Mouse (Mus musculus): ENCODE measurements around the gene Mkln1.

The Mkln1 gene

DNA sequence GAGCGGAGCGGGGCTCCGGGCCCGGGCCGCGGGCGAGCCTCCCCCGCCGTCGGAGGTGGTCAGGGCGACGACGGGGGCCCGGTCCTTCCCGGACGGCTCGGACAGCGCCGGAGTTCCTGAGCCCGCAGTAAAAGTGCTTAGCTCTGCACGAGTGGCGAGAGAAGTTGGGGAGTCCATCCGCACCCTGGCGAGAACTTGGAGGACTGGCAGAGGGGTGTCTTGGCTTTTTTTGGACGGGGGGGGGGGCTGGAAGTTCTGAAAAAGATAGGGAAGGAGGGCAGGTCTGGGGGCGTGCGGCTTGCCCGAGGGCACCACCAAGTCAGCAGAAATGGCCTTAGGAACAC, 643 bp downstream of the Mkln1 start:
- no peak for DNase-seq

DNA sequence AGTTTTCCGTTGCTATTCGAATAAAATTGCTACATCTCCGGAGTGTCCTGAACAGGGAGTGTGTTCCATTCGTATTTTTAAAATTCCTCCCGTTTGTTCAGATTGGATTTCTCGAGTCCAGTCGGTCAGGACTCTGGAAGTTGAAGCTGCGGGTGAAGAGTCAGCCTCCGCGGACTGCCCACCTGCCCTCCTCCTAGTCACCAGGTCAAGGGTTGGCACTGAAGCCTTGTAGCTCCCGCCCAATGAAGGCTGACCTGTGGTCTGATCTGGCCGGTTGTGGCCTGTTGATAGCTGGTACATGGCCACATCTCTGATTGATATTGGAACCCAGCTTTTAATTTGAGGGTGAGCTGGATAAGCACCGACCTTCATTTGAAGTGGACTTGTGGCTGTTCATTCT, 1.0 kb downstream of the Mkln1 start:
- DNase-seq, result no peak

DNA sequence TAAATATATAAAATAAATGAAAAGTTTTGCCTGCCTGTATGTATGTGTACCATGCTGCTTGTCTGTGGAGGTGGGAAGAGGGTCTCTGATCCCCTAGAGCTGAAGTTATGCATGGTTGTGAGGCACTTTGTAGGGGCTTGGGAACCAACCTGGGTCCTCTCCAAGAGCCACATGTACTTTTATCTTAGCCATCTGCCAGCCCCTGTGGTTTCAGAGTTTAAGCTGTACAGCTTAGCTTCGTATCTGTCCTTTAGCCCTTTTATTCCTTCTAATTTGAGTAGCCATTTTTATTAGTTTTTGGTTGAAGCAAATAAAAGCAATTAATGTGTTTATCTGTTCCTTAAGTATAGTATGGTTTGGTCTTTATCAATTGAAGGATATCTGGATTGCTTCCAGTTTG, 12.5 kb downstream of the Mkln1 start:
- DNase-seq, result no peak

DNA sequence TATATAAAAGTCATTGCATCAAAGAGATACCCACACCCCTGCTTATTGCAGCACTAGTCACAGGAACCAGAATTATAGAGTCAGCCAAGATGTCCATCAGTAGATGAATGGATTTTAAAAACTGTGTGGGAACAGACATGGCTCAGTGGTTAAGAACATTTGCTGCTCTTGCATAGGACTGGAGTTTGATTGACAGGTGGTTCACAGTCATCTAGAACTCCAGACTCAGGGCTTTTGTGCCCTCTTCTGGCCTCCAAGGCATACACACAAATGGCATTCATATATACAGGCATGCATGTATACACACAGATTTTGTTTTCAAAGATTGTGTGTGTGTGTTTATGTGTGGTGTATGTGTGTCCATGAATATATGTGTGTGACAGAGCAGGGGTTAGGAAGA, 14.0 kb downstream of the Mkln1 start:
- peak; percentile 26 for DNase-seq

DNA sequence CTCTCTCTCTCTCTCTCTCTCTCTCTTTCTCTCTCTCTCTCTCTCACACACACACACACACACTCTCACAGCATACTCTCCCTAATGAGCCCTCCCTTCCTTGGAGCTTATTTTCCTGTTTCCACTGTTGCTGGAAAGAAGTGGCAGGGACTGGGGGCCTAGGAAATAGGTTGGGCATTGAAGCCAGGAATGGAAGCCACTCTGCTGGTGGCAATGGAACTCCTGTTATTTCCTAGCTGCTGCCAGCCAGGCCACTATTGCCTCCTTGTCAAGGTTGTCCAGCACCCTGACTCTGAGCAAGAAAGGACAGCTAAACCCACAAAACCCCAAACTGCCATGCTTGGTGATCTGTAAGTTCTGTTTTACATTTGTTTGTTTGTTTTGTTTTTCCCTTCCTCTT, 15.0 kb downstream of the Mkln1 start:
- no peak for DNase-seq

DNA sequence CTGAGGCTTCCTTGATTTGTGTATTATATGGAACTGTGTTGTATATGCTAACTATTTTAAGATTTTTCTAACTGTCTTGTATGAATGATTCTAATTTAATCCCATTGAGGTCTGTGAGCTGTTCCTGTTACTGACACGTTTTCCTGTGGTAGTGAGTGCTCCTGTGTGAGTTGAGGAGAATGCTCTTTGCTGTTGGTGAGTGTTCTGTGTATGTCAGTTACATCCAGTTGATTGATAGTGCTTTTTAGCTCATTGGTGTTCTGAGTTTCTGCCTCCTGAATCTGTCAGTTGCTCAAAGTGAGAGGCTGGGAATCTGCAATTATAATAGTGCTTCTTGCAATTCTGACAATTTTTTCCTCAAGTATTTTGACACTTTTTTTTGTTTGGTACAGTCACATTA, 15.8 kb downstream of the Mkln1 start:
- no peak for DNase-seq

DNA sequence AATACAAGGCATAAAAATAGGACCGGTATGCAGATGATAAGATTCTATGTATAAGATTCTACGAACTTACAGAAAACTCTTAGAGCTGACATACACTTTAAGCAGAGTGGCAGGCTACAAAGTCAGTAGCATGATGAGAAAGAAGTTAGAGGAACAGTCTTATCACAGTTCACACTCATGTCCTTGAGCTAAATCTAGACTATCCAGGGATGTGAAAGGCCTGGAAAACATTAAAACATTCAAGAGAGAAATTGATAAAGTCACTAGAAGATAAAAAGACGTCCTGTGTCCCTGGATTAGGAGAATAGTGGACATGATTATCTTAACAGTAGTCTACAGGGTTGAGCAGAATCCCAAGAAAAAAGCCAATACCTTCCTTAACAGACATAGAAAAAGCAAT, 26.9 kb downstream of the Mkln1 start:
- no peak for DNase-seq

DNA sequence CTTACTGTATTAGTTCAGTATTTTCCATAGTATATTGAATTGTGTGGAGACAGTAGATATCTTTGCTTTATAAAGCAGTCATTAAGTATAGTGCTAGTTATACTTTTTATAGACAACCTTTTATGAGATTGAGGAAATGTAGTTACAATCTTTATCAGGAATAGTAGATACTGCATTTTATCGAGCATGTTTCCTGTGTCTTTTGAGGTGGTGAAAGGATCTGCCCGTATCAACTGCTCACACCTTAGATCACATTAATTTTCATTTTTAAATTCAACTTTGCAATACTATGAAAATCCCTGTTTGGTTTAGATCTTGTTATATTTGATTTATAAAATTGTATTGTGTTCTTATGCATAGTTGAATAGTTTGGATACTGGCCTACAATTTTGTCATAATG, 38.7 kb downstream of the Mkln1 start:
- DNase-seq, result no peak

DNA sequence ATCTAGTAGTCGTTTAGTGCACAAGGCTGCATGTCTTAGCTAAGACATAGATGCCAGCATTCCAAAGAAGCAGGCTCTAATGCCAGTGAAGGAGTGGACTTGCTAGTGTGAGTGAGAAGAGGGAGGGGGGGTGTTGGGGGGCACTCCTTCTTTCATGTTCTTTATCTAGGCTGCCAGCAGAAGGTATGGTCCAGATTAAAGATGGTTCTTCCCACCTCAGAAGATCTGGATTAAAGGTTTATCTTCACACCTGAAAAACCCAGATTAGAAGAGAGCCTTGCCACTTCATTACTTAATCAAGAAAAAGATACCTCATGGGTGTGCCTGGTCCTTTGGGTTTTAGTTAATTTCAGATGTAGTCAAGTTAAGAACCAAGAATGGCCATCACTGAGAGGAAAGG, 46.7 kb downstream of the Mkln1 start:
- no peak for DNase-seq

DNA sequence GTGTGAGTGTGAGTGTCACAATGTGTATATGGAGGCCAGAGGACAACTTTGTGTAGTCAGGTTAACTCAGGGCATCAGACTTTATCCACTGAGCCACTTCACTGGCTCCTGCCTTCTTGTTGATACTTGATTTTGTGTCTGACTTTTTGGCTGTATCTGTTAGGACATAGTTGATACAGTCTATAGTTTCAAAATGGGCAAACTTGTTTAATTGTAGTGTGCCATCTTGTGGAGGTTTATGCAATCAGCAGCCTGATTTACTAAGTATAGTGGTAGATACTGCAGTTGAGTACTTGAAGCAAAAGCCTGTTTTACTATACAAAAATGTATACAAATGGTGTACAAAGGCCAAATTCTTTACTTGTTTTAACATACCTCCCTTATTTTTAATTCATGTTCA, 55.2 kb downstream of the Mkln1 start:
- DNase-seq, result peak; percentile 8

DNA sequence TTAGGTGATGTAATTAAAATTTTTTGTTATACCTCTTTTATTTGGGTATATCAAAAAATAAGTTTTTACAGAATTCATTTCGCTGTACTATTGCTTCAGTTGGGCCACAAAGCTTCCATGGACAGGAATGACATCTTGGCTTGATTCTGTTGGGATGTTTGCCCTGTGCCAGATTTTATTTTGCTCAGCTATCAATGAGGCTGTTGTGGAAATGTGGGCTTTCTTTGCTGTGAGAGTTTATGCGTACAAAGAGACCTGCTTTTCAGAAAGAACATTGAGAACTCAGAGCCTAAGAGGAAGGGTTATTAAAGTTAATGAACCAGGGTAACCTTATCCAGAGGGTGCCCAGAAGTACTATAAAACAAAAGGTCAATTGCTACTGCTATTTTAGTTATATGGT, 56.8 kb downstream of the Mkln1 start:
- DNase-seq, result no peak

DNA sequence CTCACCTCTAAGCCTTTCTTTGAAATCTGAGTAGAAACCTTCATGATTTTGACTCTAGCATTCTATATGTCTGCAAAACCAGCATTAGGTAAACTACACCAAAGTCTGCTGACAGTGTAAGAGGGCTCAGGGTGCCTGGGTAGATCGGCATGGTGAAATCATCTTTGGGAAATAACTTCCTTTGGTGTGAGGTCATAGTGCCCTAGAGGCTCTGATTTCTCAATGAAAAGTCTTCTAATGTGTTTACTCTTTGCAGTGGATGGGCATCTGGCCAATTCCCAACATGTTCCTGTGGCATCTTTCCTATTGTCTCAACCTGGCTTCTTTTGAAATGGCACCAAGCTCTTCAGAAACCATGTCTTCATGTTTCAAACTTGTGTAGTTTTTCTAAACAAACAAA, 58.5 kb downstream of the Mkln1 start:
- no peak for DNase-seq

DNA sequence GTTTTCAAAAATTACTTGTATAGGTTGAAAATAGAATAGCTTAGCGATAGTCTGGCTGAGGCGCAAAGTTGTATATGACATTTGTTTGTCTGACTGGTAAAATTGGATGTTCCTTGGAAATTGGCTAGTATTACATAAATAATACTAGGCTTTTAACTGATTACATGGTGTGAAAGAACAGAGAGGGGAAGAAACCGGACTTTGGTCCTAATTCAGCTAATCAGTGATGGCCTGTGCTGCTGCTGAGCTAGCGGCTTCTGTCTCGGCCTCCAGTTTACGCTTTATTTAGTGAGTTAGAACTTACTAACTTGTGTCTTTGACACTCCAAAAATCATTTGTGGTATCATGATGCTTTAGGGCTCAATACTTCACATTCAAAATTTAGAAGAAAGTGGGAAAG, 70.9 kb downstream of the Mkln1 start:
- DNase-seq, result no peak

DNA sequence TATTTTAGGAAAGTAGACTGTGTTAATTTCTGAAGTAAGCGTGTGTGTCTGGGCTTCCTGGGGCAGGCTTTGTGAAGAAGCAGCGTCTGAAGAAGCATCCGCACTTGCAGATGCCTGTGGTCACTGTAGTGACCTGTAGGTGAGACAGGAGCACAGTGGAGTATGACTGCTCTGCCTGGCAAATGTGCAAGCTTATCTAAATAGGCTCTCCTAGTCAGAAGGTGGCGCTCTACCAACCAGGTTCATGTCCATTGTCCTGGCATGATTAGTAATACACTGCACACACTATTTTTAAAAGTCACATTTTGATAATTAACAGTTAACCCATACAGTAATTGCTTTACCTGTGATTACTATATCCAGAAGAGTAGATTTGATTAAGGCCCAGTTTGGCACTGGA, 79.7 kb downstream of the Mkln1 start:
- no peak for DNase-seq

DNA sequence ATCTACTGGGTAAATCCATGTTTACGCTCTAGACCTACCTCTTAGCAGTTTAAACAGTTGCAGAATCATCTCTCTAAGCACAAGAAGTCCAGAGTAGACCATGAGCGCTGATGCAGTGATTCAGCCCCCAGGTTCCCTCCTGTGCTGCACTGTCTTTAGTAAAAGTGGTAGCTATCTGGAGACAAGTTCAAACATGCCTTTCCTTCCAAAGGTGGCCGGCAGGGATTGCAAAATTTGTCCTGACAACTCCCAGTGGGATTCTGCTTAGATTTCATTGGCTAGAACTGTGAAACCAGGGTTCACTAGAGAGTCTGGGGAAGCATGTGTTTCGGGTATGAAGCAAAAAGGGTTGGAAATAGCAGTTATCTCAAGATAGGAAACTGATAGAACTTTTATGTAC, 81.5 kb downstream of the Mkln1 start:
- no peak for DNase-seq

DNA sequence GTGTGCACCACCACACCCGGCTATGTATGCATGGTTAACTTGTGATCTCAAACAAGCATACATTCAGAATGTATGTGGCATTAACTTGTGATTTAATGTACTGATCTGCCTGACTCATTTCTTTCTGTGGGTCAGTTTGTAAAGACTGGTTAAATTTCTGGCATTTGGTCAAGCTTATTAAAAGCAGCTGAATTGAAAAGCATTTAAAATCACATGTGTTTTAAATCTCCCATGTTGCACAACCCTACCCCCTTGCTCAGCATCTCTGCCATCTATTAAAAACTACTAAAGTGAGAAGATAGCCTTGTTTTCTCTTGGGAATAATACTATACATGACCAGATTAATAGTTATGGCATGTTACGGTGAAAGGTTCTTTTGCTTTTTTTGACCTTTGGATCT, 88.1 kb downstream of the Mkln1 start:
- no peak for DNase-seq

DNA sequence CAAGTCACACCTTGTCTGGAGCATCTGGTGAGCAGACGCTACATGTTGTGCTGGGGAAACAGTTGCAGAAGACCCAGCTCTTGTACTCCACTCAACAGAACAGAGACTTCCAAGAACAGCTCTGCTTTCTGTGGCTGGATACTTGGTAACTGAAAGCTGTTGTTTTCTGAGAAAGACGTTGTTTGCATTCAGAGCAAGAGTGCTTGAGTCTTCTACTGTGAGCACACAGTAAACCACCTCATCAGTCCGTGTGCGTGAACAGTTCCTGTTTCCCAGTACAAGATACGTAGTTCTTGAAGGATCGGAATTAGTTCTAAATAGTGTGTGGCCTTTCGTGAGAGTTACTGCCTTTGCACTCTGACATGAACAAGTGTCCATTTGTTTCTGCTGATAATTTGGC, 91.4 kb downstream of the Mkln1 start:
- no peak for DNase-seq

DNA sequence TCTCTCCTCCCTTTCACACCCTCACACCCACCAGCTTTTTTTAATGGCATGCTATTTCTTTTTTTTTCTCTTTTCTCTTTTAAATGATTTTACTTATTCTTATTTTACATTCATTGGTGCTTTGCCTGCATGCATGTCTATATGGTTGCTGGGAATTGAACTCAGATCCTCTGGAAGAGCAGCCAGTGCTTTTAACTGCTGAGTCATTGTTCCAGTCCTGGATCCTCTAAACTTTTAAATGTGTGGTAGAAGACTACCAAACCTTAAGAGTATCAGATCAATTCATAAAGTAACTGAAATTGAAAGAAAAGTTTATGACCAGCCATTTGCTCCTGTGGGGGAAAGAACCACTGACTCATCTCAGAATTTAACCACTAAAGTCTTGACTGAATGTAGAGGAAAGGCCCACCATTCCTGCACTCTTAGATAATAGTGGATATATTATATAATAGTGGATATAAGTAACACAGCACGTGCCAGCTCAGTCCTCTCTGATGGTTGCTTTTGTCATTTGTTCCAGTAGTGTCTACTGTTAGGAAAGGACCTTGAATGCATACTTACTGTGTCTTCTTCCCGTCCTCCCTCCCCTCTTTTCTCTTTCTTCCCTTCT, 96.7 kb downstream of the Mkln1 start:
- DNase-seq, result no peak

DNA sequence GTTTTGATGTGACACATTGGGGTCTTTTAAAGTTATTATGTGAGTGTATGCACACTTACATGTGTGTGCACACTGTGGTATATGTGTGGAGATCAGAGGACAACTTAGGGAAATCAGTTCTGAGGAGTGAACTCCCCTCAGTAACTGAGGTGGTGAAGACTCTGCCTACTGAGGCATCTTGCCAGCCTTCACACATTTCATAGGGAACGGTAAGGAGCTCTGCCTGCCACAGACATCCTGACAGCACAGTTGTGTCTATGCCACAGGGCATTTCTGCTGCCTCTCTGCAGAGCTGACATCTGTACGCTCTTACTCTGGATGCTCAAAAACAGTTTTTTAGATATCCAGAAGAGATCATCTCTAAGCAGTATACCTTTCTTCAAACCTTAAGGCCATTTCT, 97.7 kb downstream of the Mkln1 start:
- DNase-seq, result no peak

DNA sequence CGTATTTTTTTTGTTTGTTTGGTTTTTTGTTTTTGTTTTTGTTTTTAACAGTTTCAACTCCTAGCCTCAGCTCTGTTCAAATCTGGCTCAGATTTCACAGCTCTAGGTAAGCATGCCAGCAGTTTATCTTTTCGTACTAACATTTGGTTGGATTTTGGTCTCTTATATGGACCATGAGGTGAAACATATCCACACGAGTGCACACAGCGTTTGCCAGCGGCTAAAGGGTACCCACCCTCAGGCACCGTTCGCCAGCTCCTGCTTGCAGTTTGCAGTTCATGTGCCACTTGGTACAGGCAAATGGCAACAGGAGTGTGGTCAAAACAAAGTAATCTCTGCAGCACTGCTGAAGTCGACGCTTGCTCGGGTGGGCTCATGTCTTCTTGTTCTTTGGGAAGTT, 101.3 kb downstream of the Mkln1 start:
- DNase-seq, result no peak

DNA sequence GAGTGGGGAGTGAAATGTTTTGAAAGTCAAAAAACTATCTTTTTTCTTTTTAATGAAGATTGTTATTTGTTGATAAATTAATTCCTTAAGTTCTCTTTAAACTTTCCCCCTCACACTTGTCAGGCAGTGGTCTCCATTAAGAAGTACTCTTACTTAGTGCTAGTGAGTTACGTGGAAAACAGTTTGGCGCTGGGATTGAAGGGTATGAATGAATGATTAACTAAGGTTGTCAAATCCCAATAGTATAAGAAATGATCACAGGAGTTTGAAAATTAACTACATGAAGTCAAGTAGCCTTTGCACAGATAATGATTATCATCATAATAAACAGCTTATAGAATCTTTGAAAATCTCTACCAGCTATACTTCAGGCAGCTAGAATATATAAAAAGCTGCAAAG, 101.7 kb downstream of the Mkln1 start:
- DNase-seq, result no peak

DNA sequence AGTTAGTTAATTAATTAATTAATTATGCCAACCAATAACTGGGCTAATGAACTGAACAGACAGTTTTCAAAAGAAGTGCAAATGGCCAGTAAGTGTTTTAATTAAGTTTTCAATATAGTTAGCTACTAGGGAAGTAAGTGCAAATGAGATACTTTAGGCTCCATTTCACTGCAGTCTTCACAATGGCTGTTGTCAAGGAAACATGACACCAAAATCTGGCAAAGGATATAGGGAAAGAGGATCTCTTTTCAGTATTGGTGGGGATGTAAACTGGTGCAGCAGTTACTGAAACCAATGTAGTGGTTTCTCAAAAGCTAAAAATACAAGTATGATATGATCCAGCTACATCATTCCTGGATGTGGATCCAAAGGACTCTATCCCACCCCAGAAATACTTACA, 102.2 kb downstream of the Mkln1 start:
- no peak for DNase-seq

DNA sequence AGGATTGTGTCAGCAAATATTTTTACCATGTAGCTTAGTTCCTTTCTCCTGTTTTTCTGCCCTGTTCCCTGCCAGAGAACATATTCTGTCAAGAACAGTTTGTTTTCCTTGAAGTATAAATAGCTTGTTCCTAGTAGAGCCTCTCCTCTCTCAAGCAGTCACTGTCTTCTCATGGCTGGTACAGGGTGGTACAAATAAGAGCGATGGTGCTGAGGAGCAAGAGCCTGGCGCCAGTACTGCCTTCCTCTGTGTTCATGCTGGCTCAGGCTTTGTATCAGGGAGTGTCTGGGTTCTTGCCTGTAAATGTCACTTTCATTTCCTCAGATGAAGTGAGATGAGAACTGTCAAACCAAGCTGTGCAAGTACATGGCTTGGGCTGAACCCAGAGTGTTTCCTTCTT, 104.1 kb downstream of the Mkln1 start:
- DNase-seq, result no peak

DNA sequence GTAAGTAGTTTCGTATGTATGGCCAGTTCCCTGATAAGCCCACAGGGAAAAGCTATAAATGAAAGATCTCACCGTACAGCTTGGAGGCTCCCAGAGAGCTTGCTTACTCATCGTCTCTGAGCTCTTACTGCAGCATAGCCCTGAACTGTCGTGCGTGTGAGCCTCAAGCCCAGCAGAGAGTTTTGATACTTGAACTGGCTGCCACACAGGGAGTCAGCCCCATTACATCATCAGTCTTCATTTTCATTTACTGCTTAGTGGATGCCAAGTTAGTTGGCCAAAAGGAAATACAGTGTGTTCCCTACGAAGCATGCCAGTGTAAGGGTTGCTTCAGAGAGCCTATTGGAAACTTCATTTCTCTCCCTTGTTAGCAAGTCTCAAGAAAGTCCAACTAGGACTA, 115.2 kb downstream of the Mkln1 start:
- DNase-seq, result no peak

DNA sequence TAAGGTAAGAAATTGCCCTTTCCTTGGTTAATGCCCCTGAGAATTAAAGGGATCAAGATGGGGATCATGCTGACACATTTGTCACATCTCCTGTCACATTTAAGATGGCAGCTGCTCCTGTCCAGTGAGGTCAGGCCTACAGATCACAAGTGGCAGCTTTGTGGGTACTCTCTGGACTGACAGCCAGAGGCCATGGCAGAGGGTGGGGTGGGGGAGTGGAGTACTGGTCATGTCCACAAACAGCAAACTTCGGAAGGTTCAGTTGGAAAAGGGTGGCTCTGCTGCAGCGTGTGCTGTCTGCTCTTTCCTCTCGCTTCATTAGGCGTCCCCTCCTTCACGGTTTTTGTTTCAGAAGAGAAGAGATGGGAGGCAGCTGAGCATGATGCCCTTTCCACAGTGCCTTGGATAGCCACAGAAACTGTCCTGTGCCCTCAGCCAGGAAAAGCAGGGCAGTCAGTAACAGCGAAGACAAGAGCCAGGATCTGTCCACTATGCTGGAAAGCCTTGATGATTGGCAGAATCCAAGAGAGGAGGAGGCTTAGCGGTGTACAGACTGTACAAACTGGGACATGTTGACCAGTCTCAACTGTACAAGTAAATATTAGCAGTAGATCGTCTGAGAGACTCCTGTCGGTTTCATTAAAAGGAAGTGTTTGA, 119.3 kb downstream of the Mkln1 start:
- no peak for DNase-seq

DNA sequence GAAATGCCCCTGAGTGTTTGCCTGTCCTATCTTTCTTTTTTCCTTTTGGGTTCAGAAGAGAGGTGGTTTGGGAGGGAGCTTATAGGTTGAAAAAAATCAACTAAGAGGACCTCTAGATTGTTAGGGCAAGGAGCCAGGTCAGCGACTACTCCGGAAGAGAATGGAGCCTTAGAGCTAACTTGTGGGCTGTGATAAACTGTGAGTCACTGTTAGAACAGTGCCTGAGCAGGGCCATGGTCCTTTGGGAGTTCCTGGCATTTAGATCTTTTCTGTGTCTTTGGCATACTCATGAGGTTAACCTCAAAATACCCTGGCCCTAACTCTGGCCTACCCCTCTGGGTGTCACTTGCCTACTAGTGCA, 119.8 kb downstream of the Mkln1 start:
- DNase-seq, result no peak
